Mouse (Mus musculus): ENCODE data around the gene Gm20388. TPM values are rescaled to one million over a fixed set of nuclear protein-coding genes. Genes with fewer than 3 reads are reported as not detected.

Gm20388 gene
- polyA plus RNA-seq, 1 experiment from 2014 or later: not detected

GRCm38 (mm10) chr8:121164017-121164469, 1253.4 kb downstream of the Gm20388 start:
- H3K27me3 ChIP-seq (ENCODE audit: control insufficient read depth, insufficient read depth, low read length): no peaks in the 10 kb centered on the region
- 0 out of 2 replicates have a peak, but pooled peaks cover 5% of the 10 kb centered on the region for H3K4me1 ChIP-seq (ENCODE audit: control insufficient read depth, insufficient read depth, low read length)
- no peak overlapping the region for H3K27ac ChIP-seq (replicated peaks; ENCODE audit: low read depth, low read length)
- 67% methylated on average over 8 of the region's 8 CpGs for WGBS
- H3K36me3 ChIP-seq (ENCODE audit: control insufficient read depth, insufficient read depth, low read length): no peaks in the 10 kb centered on the region
- H3K9ac ChIP-seq (ENCODE audit: low read length): no peak overlapping the region
- no peak overlapping the region for H3K4me2 ChIP-seq (ENCODE audit: low read depth, severe bottlenecking)
- no peak overlapping the region for H3K4me3 ChIP-seq (ENCODE audit: low read depth, low read length)
- H3K9me3 ChIP-seq (ENCODE audit: control insufficient read depth, low read length): no peaks in the 10 kb centered on the region
- DNase-seq (ENCODE audit: low spot score) (no peak), ATAC-seq (ENCODE audit: insufficient number of reproducible peaks, low FRiP score, low TSS enrichment, low read depth) (no peak)

- Histone ChIP-seq H3K9ac (ENCODE audit: low read length) (no peak overlapping the region), H3K27ac (replicated peaks; ENCODE audit: low read depth, low read length) (no peak overlapping the region), H3K4me2 (ENCODE audit: low read depth, severe bottlenecking) (no peak overlapping the region), H3K27me3 (ENCODE audit: control insufficient read depth, insufficient read depth, low read length) (no peaks in the 10 kb centered on the region), H3K4me1 (ENCODE audit: control insufficient read depth, insufficient read depth, low read length) (peaks cover 24% of the 10 kb centered on the region), H3K36me3 (ENCODE audit: control insufficient read depth, insufficient read depth, low read length) (no peaks in the 10 kb centered on the region), H3K4me3 (ENCODE audit: low read depth, low read length) (no peak overlapping the region), H3K9me3 (ENCODE audit: control insufficient read depth, low read length) (no peaks in the 10 kb centered on the region)
- no peak for DNase-seq (ENCODE audit: low spot score)
- ATAC-seq (ENCODE audit: insufficient number of reproducible peaks, low FRiP score, low TSS enrichment, low read depth): no peak
- 74% methylated on average over 5 of the region's 5 CpGs for WGBS
Observed at GRCm38 (mm10) chr8:121168033-121168432, 1257.4 kb downstream of the Gm20388 start.

- no peak overlapping the region for H3K4me3 ChIP-seq (ENCODE audit: low read depth, low read length)
- no peak for ATAC-seq (ENCODE audit: insufficient number of reproducible peaks, low FRiP score, low TSS enrichment, low read depth)
- H3K4me2 ChIP-seq (ENCODE audit: low read depth, severe bottlenecking): no peak overlapping the region
- H3K9me3 ChIP-seq (ENCODE audit: control insufficient read depth, low read length): no peaks in the 10 kb centered on the region
- H3K36me3 ChIP-seq (ENCODE audit: control insufficient read depth, insufficient read depth, low read length): no peaks in the 10 kb centered on the region
- no peak for DNase-seq (ENCODE audit: low spot score)
- H3K4me1 ChIP-seq (ENCODE audit: control insufficient read depth, insufficient read depth, low read length): peaks cover 24% of the 10 kb centered on the region
- H3K9ac ChIP-seq (ENCODE audit: low read length): no peak overlapping the region; the same call in 1 of the 2 replicates
- 8% methylated on average over 7 of the region's 7 CpGs for WGBS
- no peaks in the 10 kb centered on the region for H3K27me3 ChIP-seq (ENCODE audit: control insufficient read depth, insufficient read depth, low read length)
- H3K27ac ChIP-seq (replicated peaks; ENCODE audit: low read depth, low read length): no peak overlapping the region
Observed at GRCm38 (mm10) chr8:121170116-121170515, 1259.5 kb downstream of the Gm20388 start.

GRCm38 (mm10) chr8:121170626-121171552, 1260.2 kb downstream of the Gm20388 start:
- Histone ChIP-seq H3K4me3 (ENCODE audit: low read depth, low read length) (no peak overlapping the region), H3K4me1 (ENCODE audit: control insufficient read depth, insufficient read depth, low read length) (peaks cover 31% of the 10 kb centered on the region), H3K27ac (replicated peaks; ENCODE audit: low read depth, low read length) (no peak overlapping the region), H3K9ac (ENCODE audit: low read length) (no peak overlapping the region; the same call in 1 of the 2 replicates), H3K36me3 (ENCODE audit: control insufficient read depth, insufficient read depth, low read length) (no peaks in the 10 kb centered on the region), H3K4me2 (ENCODE audit: low read depth, severe bottlenecking) (no peak overlapping the region), H3K27me3 (ENCODE audit: control insufficient read depth, insufficient read depth, low read length) (no peaks in the 10 kb centered on the region), H3K9me3 (ENCODE audit: control insufficient read depth, low read length) (no peaks in the 10 kb centered on the region)
- ATAC-seq (ENCODE audit: insufficient number of reproducible peaks, low FRiP score, low TSS enrichment, low read depth) (no peak), DNase-seq (ENCODE audit: low spot score) (no peak)
- whole genome bisulfite sequencing: 47% methylated on average over 27 of the region's 27 CpGs

GRCm38 (mm10) chr8:121172567-121172966, 1261.9 kb downstream of the Gm20388 start:
- Histone ChIP-seq H3K9ac (ENCODE audit: low read length) (no peak overlapping the region), H3K27ac (replicated peaks; ENCODE audit: low read depth, low read length) (no peak overlapping the region), H3K9me3 (ENCODE audit: control insufficient read depth, low read length) (no peaks in the 10 kb centered on the region), H3K4me1 (ENCODE audit: control insufficient read depth, insufficient read depth, low read length) (peaks cover 40% of the 10 kb centered on the region), H3K4me3 (ENCODE audit: low read depth, low read length) (no peak overlapping the region), H3K36me3 (ENCODE audit: control insufficient read depth, insufficient read depth, low read length) (no peaks in the 10 kb centered on the region), H3K4me2 (ENCODE audit: low read depth, severe bottlenecking) (no peak overlapping the region), H3K27me3 (ENCODE audit: control insufficient read depth, insufficient read depth, low read length) (no peaks in the 10 kb centered on the region)
- ATAC-seq (ENCODE audit: insufficient number of reproducible peaks, low FRiP score, low TSS enrichment, low read depth) (no peak), DNase-seq (ENCODE audit: low spot score) (no peak)
- WGBS: 55% methylated on average over 8 of the region's 8 CpGs

- H3K4me1 ChIP-seq (ENCODE audit: control insufficient read depth, insufficient read depth, low read length): peaks cover 40% of the 10 kb centered on the region
- DNase-seq (ENCODE audit: low spot score) (peak; percentile 83), ATAC-seq (ENCODE audit: insufficient number of reproducible peaks, low FRiP score, low TSS enrichment, low read depth) (peak; percentile 33; the same call in 1 of the 2 replicates)
- H3K9me3 ChIP-seq (ENCODE audit: control insufficient read depth, low read length): no peaks in the 10 kb centered on the region
- H3K4me2 ChIP-seq (ENCODE audit: low read depth, severe bottlenecking): 0 out of 2 replicates have a peak overlapping the region, but pooled peaks have one; percentile 30
- no peak overlapping the region for H3K9ac ChIP-seq (ENCODE audit: low read length)
- no peaks in the 10 kb centered on the region for H3K27me3 ChIP-seq (ENCODE audit: control insufficient read depth, insufficient read depth, low read length)
- no peak overlapping the region for H3K4me3 ChIP-seq (ENCODE audit: low read depth, low read length)
- 44% methylated on average over 10 of the region's 10 CpGs for WGBS
- no peaks in the 10 kb centered on the region for H3K36me3 ChIP-seq (ENCODE audit: control insufficient read depth, insufficient read depth, low read length)
- peak overlapping the region; percentile 75; the same call in 1 of the 2 replicates for H3K27ac ChIP-seq (replicated peaks; ENCODE audit: low read depth, low read length)
Observed at GRCm38 (mm10) chr8:121174178-121174577, 1263.5 kb downstream of the Gm20388 start.

GRCm38 (mm10) chr8:121174721-121175539, 1264.3 kb downstream of the Gm20388 start:
- H3K4me1 ChIP-seq (ENCODE audit: control insufficient read depth, insufficient read depth, low read length): peaks cover 36% of the 10 kb centered on the region

GRCm38 (mm10) chr8:121175540-121176090, 1265.0 kb downstream of the Gm20388 start:
- Histone ChIP-seq H3K9me3 (ENCODE audit: control insufficient read depth, low read length) (no peaks in the 10 kb centered on the region), H3K4me1 (ENCODE audit: control insufficient read depth, insufficient read depth, low read length) (peaks cover 31% of the 10 kb centered on the region), H3K36me3 (ENCODE audit: control insufficient read depth, insufficient read depth, low read length) (no peaks in the 10 kb centered on the region), H3K9ac (ENCODE audit: low read length) (no peak overlapping the region), H3K27ac (replicated peaks; ENCODE audit: low read depth, low read length) (peak overlapping the region; percentile 75), H3K27me3 (ENCODE audit: control insufficient read depth, insufficient read depth, low read length) (no peaks in the 10 kb centered on the region), H3K4me3 (ENCODE audit: low read depth, low read length) (peak overlapping the region; percentile 15; the same call in 1 of the 2 replicates), H3K4me2 (ENCODE audit: low read depth, severe bottlenecking) (peak overlapping the region; percentile 30; the same call in 1 of the 2 replicates)
- DNase-seq (ENCODE audit: low spot score): peak; percentile 48
- WGBS: 50% methylated on average over 8 of the region's 8 CpGs
- no peak for ATAC-seq (ENCODE audit: insufficient number of reproducible peaks, low FRiP score, low TSS enrichment, low read depth)

More at GRCm38 (mm10) chr8:121174721-121175539, 1264.3 kb downstream of the Gm20388 start:
- DNase-seq (ENCODE audit: low spot score) (peak; percentile 63), ATAC-seq (ENCODE audit: insufficient number of reproducible peaks, low FRiP score, low TSS enrichment, low read depth) (no peak)
- Histone ChIP-seq H3K9me3 (ENCODE audit: control insufficient read depth, low read length) (no peaks in the 10 kb centered on the region), H3K27ac (replicated peaks; ENCODE audit: low read depth, low read length) (peak overlapping the region; percentile 75), H3K36me3 (ENCODE audit: control insufficient read depth, insufficient read depth, low read length) (no peaks in the 10 kb centered on the region), H3K4me2 (ENCODE audit: low read depth, severe bottlenecking) (peak overlapping the region; percentile 30; the same call in 1 of the 2 replicates), H3K4me3 (ENCODE audit: low read depth, low read length) (peak overlapping the region; percentile 15), H3K9ac (ENCODE audit: low read length) (no peak overlapping the region), H3K27me3 (ENCODE audit: control insufficient read depth, insufficient read depth, low read length) (no peaks in the 10 kb centered on the region)
- 9% methylated on average over 29 of the region's 30 CpGs for WGBS
